Mouse (Mus musculus) liver, embryonic 12.5 days (tissue): Measurements from ENCODE around the gene Iqschfp. TPM values are rescaled to one million over a fixed set of nuclear protein-coding genes. Genes with fewer than 3 reads are reported as not detected.
A peak's percentile ranks its signal among the peaks of the same experiment; 100 is the strongest.

Experiments
- ATAC-seq: fragments of 200-750 bp; cut with Nextera tagmentation; 2 replicates; pipeline ENCODE4 v1.8.0; 2017; ENCODE audit warnings: moderate number of reproducible peaks, mild to moderate bottlenecking, moderate library complexity
- H3K27ac ChIP-seq: fragments of 300-500 bp; sonication (generic); 2 replicates; pipeline ENCODE4 v1.5.1; 2016; ENCODE audit warnings: mild to moderate bottlenecking
- H3K27me3 ChIP-seq: fragments of 300-500 bp; sonication (generic); replicated peaks from 2 replicates; pipeline ENCODE4 v1.6.1; 2016; ENCODE audit warnings: mild to moderate bottlenecking, moderate library complexity
- H3K36me3 ChIP-seq: fragments of 300-500 bp; sonication (generic); 2 replicates; pipeline ENCODE4 v1.6.1; 2016; ENCODE audit warnings: mild to moderate bottlenecking, moderate library complexity
- H3K4me1 ChIP-seq: fragments of 300-500 bp; sonication (generic); 2 replicates; pipeline ENCODE4 v1.6.1; 2016
- H3K4me2 ChIP-seq: fragments of 300-500 bp; sonication (generic); 2 replicates; pipeline ENCODE4 v1.6.1; 2016; ENCODE audit warnings: mild to moderate bottlenecking, moderate library complexity
- H3K4me3 ChIP-seq: fragments of 300-500 bp; sonication (generic); 2 replicates; pipeline ENCODE4 v1.5.1; 2016; ENCODE audit warnings: mild to moderate bottlenecking, moderate library complexity
- H3K9ac ChIP-seq: fragments of 300-500 bp; sonication (generic); 2 replicates; pipeline ENCODE4 v1.6.1; 2016; ENCODE audit warnings: mild to moderate bottlenecking, moderate library complexity
- H3K9me3 ChIP-seq: fragments of 300-500 bp; sonication (generic); replicated peaks from 2 replicates; pipeline ENCODE4 v1.6.1; 2016; ENCODE audit warnings: mild to moderate bottlenecking, moderate library complexity
- WGBS: fragments of 180-500 bp; shearing (Covaris S2); methylation state at CpG from one replicate; pipeline ENCODE4 v1.1.7; 2016; ENCODE audit not compliant: insufficient replicate concordance; 5-methylcytosine and 5-hydroxymethylcytosine counted together
- polyA plus RNA-seq: library from polyadenylated mRNA; unstranded; fragments of >200 nt; fragmentation: Nextera tagmentation; extraction: Ambion mirVana; gene quantifications from 2 replicates; pipeline ENCODE4 v1.2.1, GENCODE M21; 2016

The Iqschfp gene
- polyA plus RNA-seq, 1 experiment from 2014 or later, result not detected

DNA sequence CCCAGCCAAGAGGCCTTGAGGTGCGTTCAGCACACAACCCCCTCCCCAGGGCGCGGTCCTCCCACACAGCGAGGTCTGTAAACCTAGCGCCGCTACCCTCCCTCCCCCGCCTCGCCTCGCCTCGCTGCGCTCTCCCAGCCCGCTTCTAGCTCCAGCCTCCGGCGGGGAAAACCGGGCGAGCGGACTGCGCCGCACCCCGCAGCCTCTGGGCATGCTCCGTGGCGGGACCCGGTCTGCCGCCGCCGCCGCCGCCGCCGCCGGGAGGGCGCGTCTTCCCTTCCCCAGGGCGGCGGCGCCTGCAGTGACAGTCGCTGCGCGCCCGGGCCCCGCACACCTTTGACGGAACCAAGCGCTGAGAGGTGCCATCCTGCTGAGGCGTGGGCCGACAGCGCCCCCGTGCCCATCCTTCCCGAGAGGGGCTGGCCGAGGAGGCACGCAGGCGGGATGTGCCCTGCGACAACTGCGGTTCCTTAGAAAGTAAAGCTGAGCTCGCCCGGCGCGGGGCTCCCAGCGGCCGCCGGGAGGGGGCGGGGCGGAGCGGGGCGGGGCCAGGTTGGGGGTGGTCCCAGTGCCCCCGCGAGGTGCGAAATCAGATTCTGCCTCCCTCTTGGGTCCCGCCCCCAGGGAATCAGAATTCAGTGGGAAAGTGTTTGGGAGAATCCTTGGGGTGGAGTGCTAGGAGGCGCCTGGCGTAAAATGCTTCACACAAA lies 601.7 kb downstream of the Iqschfp start:
- peak; percentile 73 for ATAC-seq

DNA sequence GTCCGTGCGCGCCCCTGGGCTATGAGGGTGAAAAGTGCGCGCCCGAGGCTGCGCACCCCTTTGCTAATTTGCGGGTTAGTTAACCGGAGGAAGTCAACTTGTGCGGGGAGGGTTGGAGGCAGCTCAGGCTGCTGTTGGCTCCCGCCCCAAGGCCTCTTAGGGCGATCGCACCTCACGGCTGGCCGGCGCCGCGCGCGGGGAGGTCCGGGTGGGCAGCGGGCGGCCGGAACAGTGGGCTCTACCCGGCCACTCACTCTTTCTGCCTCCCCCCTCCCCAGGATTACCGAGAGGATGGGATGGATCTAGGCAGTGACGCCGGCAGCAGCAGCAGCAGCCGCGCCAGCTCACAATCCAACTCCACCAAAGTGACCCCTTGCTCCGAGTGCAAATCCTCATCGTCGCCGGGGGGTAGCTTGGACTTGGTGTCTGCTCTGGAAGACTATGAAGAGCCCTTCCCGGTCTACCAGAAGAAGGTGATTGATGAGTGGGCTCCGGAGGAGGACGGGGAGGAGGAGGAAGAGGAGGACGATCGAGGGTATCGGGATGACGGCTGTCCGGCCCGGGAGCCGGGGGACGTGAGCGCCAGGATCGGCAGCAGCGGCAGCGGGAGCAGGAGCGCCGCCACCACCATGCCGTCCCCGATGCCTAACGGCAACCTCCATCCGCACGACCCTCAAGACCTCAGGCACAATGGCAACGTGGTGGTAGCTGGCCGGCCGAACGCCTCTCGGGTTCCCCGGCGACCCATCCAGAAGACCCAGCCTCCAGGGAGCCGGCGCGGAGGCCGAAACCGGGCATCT lies 602.5 kb downstream of the Iqschfp start:
- H3K4me2 ChIP-seq, result peak overlapping the region; percentile 93
- H3K9me3 ChIP-seq, result no peaks in the 10 kb centered on the region
- peaks cover 42% of the 10 kb centered on the region for H3K27me3 ChIP-seq
- no peak for ATAC-seq
- peaks cover 48% of the 10 kb centered on the region for H3K4me1 ChIP-seq
- peak overlapping the region; percentile 62 for H3K9ac ChIP-seq
- peak overlapping the region; percentile 70 for H3K4me3 ChIP-seq
- no peaks in the 10 kb centered on the region for H3K36me3 ChIP-seq
- under 1% methylated on average over 68 of the region's 68 CpGs for WGBS
- H3K27ac ChIP-seq, result peak overlapping the region; percentile 36; the same call in 1 of the 2 replicates

More for the DNA sequence above, 601.7 kb downstream of the Iqschfp start:
- peaks cover 41% of the 10 kb centered on the region for H3K4me1 ChIP-seq
- H3K27me3 ChIP-seq, result peaks cover 42% of the 10 kb centered on the region
- H3K4me3 ChIP-seq, result peak overlapping the region; percentile 70
- WGBS, result under 1% methylated on average over 58 of the region's 70 CpGs
- no peaks in the 10 kb centered on the region for H3K9me3 ChIP-seq
- H3K36me3 ChIP-seq, result no peaks in the 10 kb centered on the region
- H3K9ac ChIP-seq, result peak overlapping the region; percentile 62
- H3K4me2 ChIP-seq, result peak overlapping the region; percentile 93
- peak overlapping the region; percentile 63 for H3K27ac ChIP-seq

- peak overlapping the region; percentile 62 for H3K9ac ChIP-seq
- H3K4me3 ChIP-seq, result peak overlapping the region; percentile 70
- H3K27ac ChIP-seq, result no peak overlapping the region
- peak overlapping the region; percentile 93 for H3K4me2 ChIP-seq
- no peaks in the 10 kb centered on the region for H3K36me3 ChIP-seq
- H3K4me1 ChIP-seq, result peaks cover 54% of the 10 kb centered on the region
- no peaks in the 10 kb centered on the region for H3K9me3 ChIP-seq
- peaks cover 42% of the 10 kb centered on the region for H3K27me3 ChIP-seq
- no peak for ATAC-seq
- WGBS, result under 1% methylated on average over 38 of the region's 38 CpGs
These were observed 603.2 kb downstream of the Iqschfp start for GRCm38 (mm10) chr3:68495096-68495735.

- peak overlapping the region; percentile 93 for H3K4me2 ChIP-seq
- peak overlapping the region; percentile 70 for H3K4me3 ChIP-seq
- no peak for ATAC-seq
- no peaks in the 10 kb centered on the region for H3K9me3 ChIP-seq
- WGBS, result 9% methylated on average over 9 of the region's 9 CpGs
- peaks cover 60% of the 10 kb centered on the region for H3K4me1 ChIP-seq
- H3K36me3 ChIP-seq, result no peaks in the 10 kb centered on the region
- no peak overlapping the region for H3K27ac ChIP-seq
- no peak overlapping the region for H3K9ac ChIP-seq
- H3K27me3 ChIP-seq, result peaks cover 42% of the 10 kb centered on the region
These were observed 603.8 kb downstream of the Iqschfp start for GRCm38 (mm10) chr3:68495736-68496242.

- Histone ChIP-seq H3K4me2 (peak overlapping the region; percentile 40), H3K4me3 (no peak overlapping the region), H3K9me3 (no peaks in the 10 kb centered on the region), H3K27me3 (peaks cover 42% of the 10 kb centered on the region), H3K27ac (no peak overlapping the region), H3K4me1 (peaks cover 61% of the 10 kb centered on the region), H3K36me3 (no peaks in the 10 kb centered on the region), H3K9ac (no peak overlapping the region)
- ATAC-seq, result no peak
- 18% methylated on average over 6 of the region's 6 CpGs for WGBS
These were observed 604.5 kb downstream of the Iqschfp start for GRCm38 (mm10) chr3:68496513-68496912.

GRCm38 (mm10) chr3:68499532-68500152 lies 607.6 kb downstream of the Iqschfp start:
- H3K4me2 ChIP-seq, result peak overlapping the region; percentile 38
- H3K4me3 ChIP-seq, result no peak overlapping the region
- peaks cover 42% of the 10 kb centered on the region for H3K4me1 ChIP-seq
- peak overlapping the region; percentile 41; the same call in 1 of the 2 replicates for H3K9ac ChIP-seq
- 24% methylated on average over 6 of the region's 6 CpGs for WGBS
- ATAC-seq, result peak; percentile 90
- H3K9me3 ChIP-seq, result no peaks in the 10 kb centered on the region
- H3K36me3 ChIP-seq, result no peaks in the 10 kb centered on the region
- peaks cover 15% of the 10 kb centered on the region for H3K27me3 ChIP-seq
- 0 out of 2 replicates have a peak overlapping the region, but pooled peaks have one; percentile 36 for H3K27ac ChIP-seq

- Histone ChIP-seq H3K27ac (no peak overlapping the region), H3K4me1 (peaks cover 40% of the 10 kb centered on the region), H3K9ac (no peak overlapping the region), H3K27me3 (no peaks in the 10 kb centered on the region), H3K9me3 (no peaks in the 10 kb centered on the region), H3K4me2 (no peak overlapping the region), H3K36me3 (no peaks in the 10 kb centered on the region), H3K4me3 (no peak overlapping the region)
- 63% methylated on average over 3 of the region's 3 CpGs for whole genome bisulfite sequencing
- no peak for ATAC-seq
These were observed 612.8 kb downstream of the Iqschfp start for GRCm38 (mm10) chr3:68504838-68505237.

DNA sequence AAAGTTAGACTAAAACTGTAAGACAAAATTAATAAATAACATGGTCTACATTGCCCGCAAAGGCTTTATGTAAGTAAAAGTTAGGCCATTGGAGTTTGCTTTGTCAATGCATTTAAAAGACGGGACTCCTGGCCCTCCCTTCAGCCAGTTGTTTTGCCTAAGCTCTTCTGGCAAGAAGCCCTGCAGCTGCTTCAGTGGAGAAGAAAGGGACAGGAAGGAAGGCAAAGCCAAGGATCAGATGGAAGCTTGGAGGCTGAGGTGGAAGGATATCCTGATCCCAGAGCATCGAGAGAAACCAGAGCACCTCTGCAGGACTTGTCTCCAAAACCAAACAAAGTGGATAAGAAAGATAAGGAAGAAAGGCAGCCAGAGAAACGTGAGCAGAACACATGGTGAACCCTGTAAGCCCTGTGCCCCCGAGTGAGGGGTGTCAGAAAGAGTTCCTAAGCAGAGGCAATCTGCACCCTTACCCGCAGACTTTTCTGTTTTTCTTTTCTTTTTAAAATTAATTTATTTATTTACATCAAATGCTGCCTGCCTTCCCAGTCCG lies 614.8 kb downstream of the Iqschfp start:
- Histone ChIP-seq H3K4me1 (peaks cover 51% of the 10 kb centered on the region), H3K27me3 (no peaks in the 10 kb centered on the region), H3K4me3 (no peak overlapping the region), H3K9me3 (no peaks in the 10 kb centered on the region), H3K9ac (no peak overlapping the region), H3K27ac (no peak overlapping the region), H3K4me2 (no peak overlapping the region), H3K36me3 (no peaks in the 10 kb centered on the region)
- 34% methylated on average over 7 of the region's 7 CpGs for WGBS
- ATAC-seq, result no peak

DNA sequence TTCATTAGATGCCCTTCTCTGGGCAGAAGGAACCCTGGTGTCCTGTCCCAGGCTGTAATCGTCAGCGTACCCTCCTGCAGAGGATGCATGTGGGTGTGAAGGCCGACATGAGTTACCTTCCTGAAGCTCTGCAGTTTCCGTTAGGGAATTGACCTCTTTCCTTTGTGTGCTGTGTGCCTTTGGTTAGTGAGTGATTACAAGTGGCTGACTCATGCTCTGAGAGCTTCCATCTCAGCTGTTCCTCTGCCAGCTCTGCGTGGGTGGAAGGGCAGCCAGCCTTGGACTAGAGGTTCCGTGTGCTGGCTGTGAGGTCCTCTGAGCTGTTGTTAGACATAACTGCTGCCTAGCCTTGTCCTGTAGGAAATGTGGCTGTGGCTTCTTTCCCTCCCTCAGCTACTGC lies 616.6 kb downstream of the Iqschfp start:
- peaks cover 60% of the 10 kb centered on the region for H3K4me1 ChIP-seq
- WGBS, result 13% methylated on average over 6 of the region's 6 CpGs
- H3K9ac ChIP-seq, result no peak overlapping the region
- H3K4me3 ChIP-seq, result no peak overlapping the region
- peak overlapping the region; percentile 46 for H3K27ac ChIP-seq
- H3K9me3 ChIP-seq, result no peaks in the 10 kb centered on the region
- no peaks in the 10 kb centered on the region for H3K36me3 ChIP-seq
- H3K27me3 ChIP-seq, result no peaks in the 10 kb centered on the region
- ATAC-seq, result peak; percentile 48
- no peak overlapping the region; the same call in 1 of the 2 replicates for H3K4me2 ChIP-seq

- H3K27me3 ChIP-seq, result no peaks in the 10 kb centered on the region
- peak; percentile 95 for ATAC-seq
- H3K27ac ChIP-seq, result peak overlapping the region; percentile 80
- no peak overlapping the region for H3K4me3 ChIP-seq
- WGBS, result 18% methylated on average over 5 of the region's 5 CpGs
- H3K9me3 ChIP-seq, result no peaks in the 10 kb centered on the region
- H3K4me1 ChIP-seq, result peaks cover 60% of the 10 kb centered on the region
- no peaks in the 10 kb centered on the region for H3K36me3 ChIP-seq
- H3K9ac ChIP-seq, result peak overlapping the region; percentile 35
- peak overlapping the region; percentile 54 for H3K4me2 ChIP-seq
These were observed 618.8 kb downstream of the Iqschfp start for GRCm38 (mm10) chr3:68510872-68511271.

DNA sequence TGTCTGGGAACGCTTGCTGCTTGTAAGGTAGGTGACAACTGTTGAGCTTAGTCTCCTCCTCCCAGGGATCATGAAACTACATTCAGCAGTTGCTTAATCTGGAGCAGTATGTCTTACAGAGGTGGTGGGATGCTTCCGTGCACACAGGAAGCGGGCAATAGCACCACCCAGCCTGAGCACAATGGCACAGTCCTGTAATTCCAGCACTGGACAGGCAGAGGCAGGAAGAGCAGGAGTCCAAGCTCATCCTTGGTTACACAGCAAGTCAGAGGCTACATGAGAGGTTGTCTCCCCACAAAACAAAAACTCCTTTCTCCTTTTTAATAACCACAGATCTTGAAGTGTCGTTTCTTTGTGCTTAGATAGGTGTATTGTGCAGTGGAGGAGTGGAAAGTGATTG lies 619.7 kb downstream of the Iqschfp start:
- Histone ChIP-seq H3K4me2 (no peak overlapping the region), H3K27me3 (no peaks in the 10 kb centered on the region), H3K9ac (no peak overlapping the region), H3K9me3 (no peaks in the 10 kb centered on the region), H3K27ac (peak overlapping the region; percentile 80), H3K4me1 (peaks cover 59% of the 10 kb centered on the region), H3K4me3 (no peak overlapping the region), H3K36me3 (no peaks in the 10 kb centered on the region)
- no peak for ATAC-seq
- 66% methylated on average over 4 of the region's 4 CpGs for WGBS
